Mouse (Mus musculus) brown adipose tissue, adult 24 weeks (tissue): Measurements from ENCODE around the gene Vwa5b1. TPM values are rescaled to one million over a fixed set of nuclear protein-coding genes. Genes with fewer than 3 reads are reported as not detected.

Experiments used
- H3K27ac ChIP-seq: fragments of 200-500 bp; replicated peaks from 2 replicates; pipeline ENCODE4 v1.5.1; 2012; ENCODE audit warnings: low read depth, mild to moderate bottlenecking, low read length
- H3K4me1 ChIP-seq: fragments of 200-500 bp; 2 replicates; pipeline ENCODE4 v1.6.1; 2012; ENCODE audit warnings: low read length, mixed read lengths; ENCODE audit not compliant: control insufficient read depth, insufficient read depth, insufficient read length
- H3K4me3 ChIP-seq: fragments of 200-500 bp; 2 replicates; pipeline ENCODE4 v1.5.1; 2012; ENCODE audit warnings: low read depth, mild to moderate bottlenecking, low read length, moderate library complexity; ENCODE audit not compliant: insufficient read depth
- polyA plus RNA-seq: library from polyadenylated mRNA; stranded (reverse); fragments of >200 nt; gene quantifications from 2 replicates; pipeline ENCODE4 v1.2.4, GENCODE M21; 2012; ENCODE audit not compliant: missing spikeins, insufficient read depth, insufficient read length

Gene Vwa5b1
- polyA plus RNA-seq, 1 experiment: not detected

GRCm38 (mm10) chr4:138614454-138614853 lies 21.2 kb downstream of the Vwa5b1 start:
- no peaks in the 10 kb centered on the region for H3K4me1 ChIP-seq
- H3K4me3 ChIP-seq: no peak overlapping the region
- no peak overlapping the region for H3K27ac ChIP-seq

- Histone ChIP-seq H3K4me3 (no peak overlapping the region), H3K27ac (no peak overlapping the region), H3K4me1 (peaks cover 7% of the 10 kb centered on the region; the same call in 1 of the 2 replicates)
These were observed 33.8 kb downstream of the Vwa5b1 start for GRCm38 (mm10) chr4:138601926-138602325.

- no peak overlapping the region for H3K27ac ChIP-seq
- no peak overlapping the region for H3K4me3 ChIP-seq
- peaks cover 9% of the 10 kb centered on the region; the same call in 1 of the 2 replicates for H3K4me1 ChIP-seq
These were observed 37.8 kb downstream of the Vwa5b1 start for GRCm38 (mm10) chr4:138597904-138598347.

- peaks cover 9% of the 10 kb centered on the region; the same call in 1 of the 2 replicates for H3K4me1 ChIP-seq
- H3K27ac ChIP-seq: no peak overlapping the region
- no peak overlapping the region for H3K4me3 ChIP-seq
These were observed 39.1 kb downstream of the Vwa5b1 start for GRCm38 (mm10) chr4:138596391-138597130.

- Histone ChIP-seq H3K4me1 (no peaks in the 10 kb centered on the region), H3K27ac (no peak overlapping the region), H3K4me3 (no peak overlapping the region)
These were observed 50.7 kb downstream of the Vwa5b1 start for GRCm38 (mm10) chr4:138584946-138585345.

GRCm38 (mm10) chr4:138582446-138582845 lies 53.2 kb downstream of the Vwa5b1 start:
- Histone ChIP-seq H3K4me3 (no peak overlapping the region), H3K27ac (no peak overlapping the region)

GRCm38 (mm10) chr4:138578406-138578805 lies 57.3 kb downstream of the Vwa5b1 start:
- no peak overlapping the region for H3K4me3 ChIP-seq
- H3K4me1 ChIP-seq: no peaks in the 10 kb centered on the region
- no peak overlapping the region for H3K27ac ChIP-seq

More at GRCm38 (mm10) chr4:138582446-138582845, 53.2 kb downstream of the Vwa5b1 start:
- H3K4me1 ChIP-seq: no peaks in the 10 kb centered on the region

- Histone ChIP-seq H3K27ac (no peak overlapping the region), H3K4me3 (no peak overlapping the region), H3K4me1 (no peaks in the 10 kb centered on the region)
These were observed 59.0 kb downstream of the Vwa5b1 start for GRCm38 (mm10) chr4:138576661-138577060.

GRCm38 (mm10) chr4:138574800-138575606 lies 60.7 kb downstream of the Vwa5b1 start:
- no peak overlapping the region for H3K27ac ChIP-seq
- H3K4me3 ChIP-seq: no peak overlapping the region
- H3K4me1 ChIP-seq: no peaks in the 10 kb centered on the region

GRCm38 (mm10) chr4:138569928-138570327 lies 65.8 kb downstream of the Vwa5b1 start:
- Histone ChIP-seq H3K27ac (no peak overlapping the region), H3K4me3 (no peak overlapping the region), H3K4me1 (peaks cover 5% of the 10 kb centered on the region; the same call in 1 of the 2 replicates)

GRCm38 (mm10) chr4:138568275-138568674 lies 67.4 kb downstream of the Vwa5b1 start:
- Histone ChIP-seq H3K4me1 (peaks cover 5% of the 10 kb centered on the region; the same call in 1 of the 2 replicates), H3K27ac (no peak overlapping the region), H3K4me3 (no peak overlapping the region)

GRCm38 (mm10) chr4:138561986-138562385 lies 73.7 kb downstream of the Vwa5b1 start:
- no peaks in the 10 kb centered on the region for H3K4me1 ChIP-seq
- no peak overlapping the region for H3K4me3 ChIP-seq
- H3K27ac ChIP-seq: no peak overlapping the region

- no peaks in the 10 kb centered on the region for H3K4me1 ChIP-seq
- peak overlapping the region; percentile 15; the same call in 1 of the 2 replicates for H3K4me3 ChIP-seq
- H3K27ac ChIP-seq: no peak overlapping the region
These were observed 80.2 kb downstream of the Vwa5b1 start for GRCm38 (mm10) chr4:138555531-138555930.

- no peak overlapping the region for H3K27ac ChIP-seq
- no peaks in the 10 kb centered on the region for H3K4me1 ChIP-seq
- no peak overlapping the region for H3K4me3 ChIP-seq
These were observed 80.8 kb downstream of the Vwa5b1 start for GRCm38 (mm10) chr4:138554934-138555333.

- H3K4me1 ChIP-seq: no peaks in the 10 kb centered on the region
- H3K27ac ChIP-seq: no peak overlapping the region
- no peak overlapping the region for H3K4me3 ChIP-seq
These were observed 81.4 kb downstream of the Vwa5b1 start for GRCm38 (mm10) chr4:138554302-138554701.
